In genomic region chr4:63684412-63685252, GRCm38 (mm10) we compare ENCODE assay signal across 26 mouse cellular contexts. TPM values are rescaled to one million over a fixed set of nuclear protein-coding genes. Genes with fewer than 3 reads are reported as not detected.
DNase-seq lines count a peak whose midpoint lies in the region; ATAC-seq and TF ChIP-seq lines count a peak whose summit lies in the region.
"Had no signal": no experiment of that assay in that cellular context is flagged by ENCODE, and none has a peak within 500 bp of the region (broad histone marks: within the 10 kb centered on the region; RNA-seq: fewer than 3 reads in every experiment).

No protein-coding gene starts in this region.

- H3K27me3 ChIP-seq in kidney, postnatal 0 days (ENCODE audit: insufficient read depth, low read length) = no peaks in the 10 kb centered on the region
- no peaks in the 10 kb centered on the region for H3K27me3 ChIP-seq in kidney, embryonic 14.5 days (ENCODE audit: control insufficient read depth, insufficient read depth, low read length)
- no peaks in the 10 kb centered on the region for H3K27me3 ChIP-seq in lung, postnatal 0 days (replicated peaks; ENCODE audit: insufficient read depth, low read length)
- H3K27me3 ChIP-seq in intestine, embryonic 15.5 days (replicated peaks) = no peaks in the 10 kb centered on the region
- H3K27me3 ChIP-seq: CH12.LX; embryonic facial prominence, embryonic 15.5 days; forebrain, embryonic 15.5 days; heart, embryonic 15.5 days had no signal

- no peak overlapping the region for H3K4me2 ChIP-seq in kidney, postnatal 0 days (ENCODE audit: low read length)
- no peak overlapping the region for H3K4me2 ChIP-seq in kidney, embryonic 14.5 days (replicated peaks; ENCODE audit: low read depth, low read length)
- H3K4me2 ChIP-seq in lung, postnatal 0 days (replicated peaks; ENCODE audit: low read depth, low read length) = no peak overlapping the region
- no peak overlapping the region for H3K4me2 ChIP-seq in intestine, embryonic 15.5 days (replicated peaks)
- H3K4me2 ChIP-seq: embryonic facial prominence, embryonic 15.5 days; forebrain, embryonic 15.5 days; heart, embryonic 11.5 days; heart, embryonic 15.5 days; hindbrain, embryonic 14.5 days had no signal

- no peak for DNase-seq in kidney, postnatal 0 days (ENCODE audit: low spot score)
- DNase-seq in lung, postnatal 0 days (ENCODE audit: low spot score) = peak; percentile 63
- no peak for DNase-seq in lung, adult 18-20 months
- DNase-seq in large intestine, adult 2 months (ENCODE audit: low read depth, low spot score) = peak; percentile 71
- DNase-seq: adrenal gland, adult 2 months; adrenal gland, postnatal 25 days; cerebellum, adult 18-20 months; cerebellum, adult 9-11 months; embryo, embryonic 11 days; gastrocnemius, postnatal 36 days; heart, adult 2 months; heart, postnatal 14 days had no signal

- WGBS in kidney, postnatal 0 days = 67% methylated on average over 10 of the region's 10 CpGs
- WGBS in kidney, embryonic 14.5 days = 77% methylated on average over 10 of the region's 10 CpGs
- WGBS in lung, postnatal 0 days = 54% methylated on average over 10 of the region's 10 CpGs
- WGBS in intestine, embryonic 15.5 days = 60% methylated on average over 10 of the region's 10 CpGs
- 28% methylated on average over 10 of the region's 10 CpGs for WGBS in large intestine, adult 2 months

- H3K27ac ChIP-seq in kidney, postnatal 0 days = no peak overlapping the region
- no peak overlapping the region for H3K27ac ChIP-seq in kidney, embryonic 14.5 days (ENCODE audit: low read depth, low read length)
- H3K27ac ChIP-seq in lung, postnatal 0 days (ENCODE audit: low read length) = no peak overlapping the region
- no peak overlapping the region for H3K27ac ChIP-seq in intestine, embryonic 15.5 days
- H3K27ac ChIP-seq: embryonic facial prominence, embryonic 15.5 days; forebrain, embryonic 10.5 days; forebrain, embryonic 15.5 days; heart, adult 2 months; heart, embryonic 15.5 days; hindbrain, embryonic 10.5 days; hindbrain, embryonic 14.5 days had no signal

- peak; percentile 40; the same call in 1 of the 2 replicates for ATAC-seq in kidney, postnatal 0 days (replicated peaks; ENCODE audit: low FRiP score, low read depth)
- ATAC-seq in kidney, embryonic 14.5 days (ENCODE audit: low FRiP score, low TSS enrichment) = no peak
- peak; percentile 82 for ATAC-seq in lung, postnatal 0 days
- peak; percentile 74 for ATAC-seq in intestine, embryonic 15.5 days
- ATAC-seq in granulocyte monocyte progenitor cell, adult 5-6 weeks (replicated peaks; ENCODE audit: poor library complexity, severe bottlenecking) = no peak
- ATAC-seq: forebrain, embryonic 15.5 days had no signal

- H3K36me3 ChIP-seq in kidney, postnatal 0 days (ENCODE audit: insufficient read depth, low read length) = no peaks in the 10 kb centered on the region
- H3K36me3 ChIP-seq in kidney, embryonic 14.5 days (ENCODE audit: control insufficient read depth, insufficient read depth, low read length) = no peaks in the 10 kb centered on the region
- no peaks in the 10 kb centered on the region for H3K36me3 ChIP-seq in lung, postnatal 0 days (ENCODE audit: insufficient read depth, low read length)
- H3K36me3 ChIP-seq in intestine, embryonic 15.5 days = no peaks in the 10 kb centered on the region
- H3K36me3 ChIP-seq: embryonic facial prominence, embryonic 15.5 days; forebrain, embryonic 10.5 days; forebrain, embryonic 15.5 days; heart, embryonic 15.5 days; hindbrain, embryonic 10.5 days had no signal

- no peaks in the 10 kb centered on the region for H3K9me3 ChIP-seq in kidney, postnatal 0 days (replicated peaks; ENCODE audit: low read length)
- no peaks in the 10 kb centered on the region for H3K9me3 ChIP-seq in kidney, embryonic 14.5 days (ENCODE audit: control insufficient read depth, low read length)
- no peaks in the 10 kb centered on the region for H3K9me3 ChIP-seq in lung, postnatal 0 days (ENCODE audit: low read length)
- no peaks in the 10 kb centered on the region for H3K9me3 ChIP-seq in intestine, embryonic 15.5 days
- H3K9me3 ChIP-seq: embryonic facial prominence, embryonic 15.5 days; forebrain, embryonic 10.5 days; forebrain, embryonic 15.5 days; heart, embryonic 15.5 days; hindbrain, embryonic 10.5 days had no signal

- no peak overlapping the region for H3K9ac ChIP-seq in kidney, postnatal 0 days (ENCODE audit: low read depth, low read length)
- no peak overlapping the region for H3K9ac ChIP-seq in kidney, embryonic 14.5 days (ENCODE audit: low read depth, low read length)
- H3K9ac ChIP-seq in lung, postnatal 0 days (replicated peaks; ENCODE audit: low read depth) = no peak overlapping the region
- no peak overlapping the region for H3K9ac ChIP-seq in intestine, embryonic 15.5 days
- H3K9ac ChIP-seq: embryonic facial prominence, embryonic 15.5 days; forebrain, embryonic 15.5 days; heart, embryonic 15.5 days; hindbrain, embryonic 14.5 days had no signal

- TF ChIP-seq EP300 in lung, postnatal 0 days (IDR thresholded peaks at IDR 0.05) = no peak

- TF ChIP-seq CTCF in kidney, postnatal 0 days (IDR thresholded peaks at IDR 0.05; ENCODE audit: low read depth) = no peak
- TF ChIP-seq CTCF in lung, postnatal 0 days (IDR thresholded peaks at IDR 0.05) = no peak

- H3K4me3 ChIP-seq in kidney, postnatal 0 days (replicated peaks; ENCODE audit: low read depth, low read length) = no peak overlapping the region
- no peak overlapping the region for H3K4me3 ChIP-seq in kidney, embryonic 14.5 days (ENCODE audit: low read length)
- H3K4me3 ChIP-seq in lung, postnatal 0 days (ENCODE audit: low read depth, low read length) = no peak overlapping the region
- no peak overlapping the region for H3K4me3 ChIP-seq in intestine, embryonic 15.5 days (replicated peaks)
- H3K4me3 ChIP-seq: embryonic facial prominence, embryonic 15.5 days; erythroblast, embryonic 14.5 days; forebrain, embryonic 10.5 days; forebrain, embryonic 15.5 days; heart, adult 2 months; heart, embryonic 15.5 days; hindbrain, embryonic 10.5 days had no signal

- no peaks in the 10 kb centered on the region for H3K4me1 ChIP-seq in kidney, postnatal 0 days (replicated peaks; ENCODE audit: insufficient read depth, low read length)
- peaks cover 7% of the 10 kb centered on the region; the same call in 1 of the 2 replicates for H3K4me1 ChIP-seq in kidney, embryonic 14.5 days (ENCODE audit: control insufficient read depth, insufficient read depth, low read length)
- no peaks in the 10 kb centered on the region for H3K4me1 ChIP-seq in lung, postnatal 0 days (ENCODE audit: insufficient read depth, low read depth, low read length)
- H3K4me1 ChIP-seq in intestine, embryonic 15.5 days (replicated peaks) = no peaks in the 10 kb centered on the region
- H3K4me1 ChIP-seq: embryonic facial prominence, embryonic 15.5 days; forebrain, embryonic 10.5 days; forebrain, embryonic 15.5 days; heart, embryonic 15.5 days; hindbrain, embryonic 10.5 days had no signal

RNA-seq across cellular contexts. Expression of gene Gm11214, which starts 21.5 kb away (rescaled TPM):
- polyA plus RNA-seq in kidney, postnatal 0 days (2015; fragmentation: Nextera tagmentation; extraction: Ambion mirVana) = not detected in 2 replicates
- not detected in 2 replicates for polyA plus RNA-seq in kidney, embryonic 14.5 days (2014; fragmentation: Nextera tagmentation; extraction: Ambion mirVana)
- polyA plus RNA-seq in lung, postnatal 0 days (2015; fragmentation: Nextera tagmentation; extraction: Ambion mirVana) = not detected in 2 replicates
- not detected in 2 replicates for polyA plus RNA-seq in intestine, embryonic 15.5 days (2015; fragmentation: Nextera tagmentation; extraction: Ambion mirVana)
- polyA plus RNA-seq in large intestine, adult 2 months (2012; rRNA removed) = not detected in 2 replicates
- not detected in 2 replicates for total RNA-seq in granulocyte monocyte progenitor cell, adult 5-6 weeks (2014; fragmentation: Nextera tagmentation)
- total RNA-seq in granulocyte monocyte progenitor cell, adult 5-6 weeks (2017) = not detected in 2 replicates
- total RNA-seq: adrenal gland, adult 2 months; adrenal gland, postnatal 25 days; CH12.LX; gastrocnemius, adult 8-10 months; gastrocnemius, postnatal 36 days; heart, adult 2 months; heart, postnatal 14 days had no signal
- polyA plus RNA-seq: adrenal gland, adult 2 months; embryonic facial prominence, embryonic 11.5 days; embryonic facial prominence, embryonic 15.5 days; erythroblast, embryonic 14.5 days; forebrain, embryonic 10.5 days; forebrain, embryonic 15.5 days; heart, adult 2 months; heart, embryonic 11.5 days; heart, embryonic 15.5 days; hindbrain, embryonic 10.5 days; hindbrain, embryonic 14.5 days had no signal

Comparison
In these comparisons a context has a peak if more than half of its experiments do, and no peak if none do; other contexts are left out.
1. ATAC-seq: peak in kidney, postnatal 0 days (single experiment), lung, postnatal 0 days (single experiment) and intestine, embryonic 15.5 days (single experiment); none in kidney, embryonic 14.5 days (single experiment) and granulocyte monocyte progenitor cell, adult 5-6 weeks (single experiment).
2. DNase-seq: peak in lung, postnatal 0 days (single experiment) and large intestine, adult 2 months (single experiment); none in kidney, postnatal 0 days (single experiment) and lung, adult 18-20 months (0 of 2).